Mouse (Mus musculus): ENCODE results near the gene Gm20388.

GRCm38 (mm10) chr8:122469965-122470364, 2559.3 kb downstream of the Gm20388 start:
- TF ChIP-seq CTCF (IDR thresholded peaks at IDR 0.05; ENCODE audit: borderline replicate concordance, insufficient read depth, low read depth, low read length) (no peak), POLR2A (IDR thresholded peaks at IDR 0.05; ENCODE audit: borderline replicate concordance, insufficient read depth, low read length) (no peak)
